Mouse (Mus musculus) CH12.LX (cell line): ENCODE measurements at regions not wholly inside any gene's neighbourhood (a gene's known extent, or its start where the extent isn't known, plus 50 kb on each side); places are given as distances from the start of the nearest gene placed in this dataset.

Experiments
- DNase-seq: peaks from one replicate; pipeline ENCODE4 v3.0.0-alpha.2; 2013; ENCODE audit errors: extremely low read depth
- H3K27ac ChIP-seq: 2 replicates; pipeline ENCODE4 v1.5.1; 2012; ENCODE audit warnings: low read depth, mild to moderate bottlenecking, control low read depth, moderate library complexity; ENCODE audit not compliant: insufficient read depth
- H3K27me3 ChIP-seq: replicated peaks from 2 replicates; pipeline ENCODE3; 2012; ENCODE audit warnings: inconsistent platforms
- H3K36me3 ChIP-seq, 2 experiments: replicated peaks in 1 of 2; 2 replicates each; pipeline versions ENCODE3 to v1.6.1; 2012; ENCODE audit warnings: inconsistent platforms in 1 of 2, low read length in 1 of 2, mild to moderate bottlenecking in 1 of 2, mixed read lengths in 1 of 2, moderate library complexity in 1 of 2; ENCODE audit not compliant: control insufficient read depth in 1 of 2, insufficient read depth in 1 of 2
- H3K4me1 ChIP-seq, 2 experiments: 2 replicates each; pipeline ENCODE4 v1.6.1; 2012; ENCODE audit warnings: inconsistent platforms in 1 of 2, moderate library complexity in 1 of 2; ENCODE audit not compliant: insufficient read depth in 2 of 2, control insufficient read depth in 1 of 2
- H3K4me2 ChIP-seq: 2 replicates; pipeline ENCODE4 v1.6.1; 2012; ENCODE audit warnings: low read depth, mild to moderate bottlenecking, control low read depth; ENCODE audit not compliant: poor library complexity, insufficient read depth, severe bottlenecking
- H3K4me3 ChIP-seq, 3 experiments: fragments of 150-350 bp in 1 of 3; sonication (generic) in 1 of 3; replicated peaks in 1 of 3; 2 replicates each; pipeline versions ENCODE3 to v1.5.1; 2011 to 2012; ENCODE audit warnings: low read depth in 2 of 3, low read length in 2 of 3, mild to moderate bottlenecking in 2 of 3, moderate library complexity in 2 of 3, control low read depth in 1 of 3, improper control_type of control experiment in 1 of 3, inconsistent platforms in 1 of 3, mixed read lengths in 1 of 3; ENCODE audit not compliant: poor library complexity in 1 of 3
- H3K79me2 ChIP-seq: replicated peaks from 2 replicates; pipeline ENCODE4 v1.6.1; 2012; ENCODE audit warnings: mild to moderate bottlenecking, moderate library complexity; ENCODE audit not compliant: control insufficient read depth, poor library complexity, insufficient read depth, severe bottlenecking; ENCODE audit errors: extremely low read depth
- H3K9ac ChIP-seq: 2 replicates; pipeline ENCODE4 v1.6.1; 2012; ENCODE audit warnings: low read depth, mild to moderate bottlenecking, control low read depth, moderate library complexity; ENCODE audit not compliant: insufficient read depth
- H3K9me3 ChIP-seq: replicated peaks from 2 replicates; pipeline ENCODE3; 2012; ENCODE audit warnings: low read length, inconsistent platforms, mixed read lengths
- BHLHE40 ChIP-seq: IDR thresholded peaks from 2 replicates; pipeline ENCODE4 v1.6.1; 2011; ENCODE audit warnings: mild to moderate bottlenecking, low read depth, low read length, improper control_type of control experiment
- CHD1 ChIP-seq: IDR thresholded peaks from 2 replicates; pipeline ENCODE4 v1.6.1; 2012; ENCODE audit warnings: low read depth, low read length, improper control_type of control experiment, inconsistent platforms
- ELF1 ChIP-seq: IDR thresholded peaks from 2 replicates; pipeline ENCODE4 v1.6.1; 2014; ENCODE audit warnings: low read depth, mild to moderate bottlenecking, inconsistent platforms, low read length, improper control_type of control experiment
- ETS1 ChIP-seq: conservative IDR thresholded peaks from 2 replicates; pipeline ENCODE4 v1.6.1; 2012; ENCODE audit warnings: low read depth, mild to moderate bottlenecking, inconsistent platforms, low read length, improper control_type of control experiment, moderate library complexity
- JUN ChIP-seq: IDR thresholded peaks from 2 replicates; pipeline ENCODE4 v1.6.1; 2011; ENCODE audit warnings: low read depth, mild to moderate bottlenecking, low read length, improper control_type of control experiment, moderate library complexity; ENCODE audit not compliant: insufficient read depth
- MAZ ChIP-seq: IDR thresholded peaks from 2 replicates; pipeline ENCODE4 v1.6.1; 2012; ENCODE audit warnings: low read depth, mild to moderate bottlenecking, inconsistent platforms, low read length, improper control_type of control experiment, moderate library complexity
- NELFE ChIP-seq: IDR thresholded peaks from 2 replicates; pipeline ENCODE4 v1.6.1; 2011; ENCODE audit warnings: low read depth, low read length, improper control_type of control experiment
- RAD21 ChIP-seq: IDR thresholded peaks from 2 replicates; pipeline ENCODE4 v1.6.1; 2011; ENCODE audit warnings: low read depth, mild to moderate bottlenecking, low read length, improper control_type of control experiment, moderate library complexity
- RCOR1 ChIP-seq: conservative IDR thresholded peaks from 2 replicates; pipeline ENCODE4 v1.6.1; 2012; ENCODE audit warnings: low read depth, mild to moderate bottlenecking, inconsistent platforms, low read length, improper control_type of control experiment
- SMC3 ChIP-seq: IDR thresholded peaks from 2 replicates; pipeline ENCODE4 v1.6.1; 2011; ENCODE audit warnings: low read depth, low read length, improper control_type of control experiment
- TCF12 ChIP-seq: IDR thresholded peaks from 2 replicates; pipeline ENCODE4 v1.6.1; 2014; ENCODE audit warnings: low read depth, mild to moderate bottlenecking, inconsistent platforms, low read length, improper control_type of control experiment
- UBTF ChIP-seq: IDR thresholded peaks from 2 replicates; pipeline ENCODE4 v1.6.1; 2012; ENCODE audit warnings: low read depth, mild to moderate bottlenecking, inconsistent platforms, low read length, improper control_type of control experiment, moderate library complexity
- USF1 ChIP-seq: IDR thresholded peaks from 2 replicates; pipeline ENCODE4 v1.6.1; 2014; ENCODE audit warnings: low read depth, mild to moderate bottlenecking, inconsistent platforms, low read length, improper control_type of control experiment
- ZNF384 ChIP-seq: IDR thresholded peaks from 2 replicates; pipeline ENCODE4 v1.6.1; 2012; ENCODE audit warnings: low read depth, low read length, improper control_type of control experiment, inconsistent platforms
- dilution Hi-C: fragments of 300-500 bp; cut with MboI; formaldehyde crosslinking; loops from 2 replicates; pipeline ENCODE4 v1.14.3; 2020; ENCODE audit warnings: low sequenced_read_pairs; ENCODE audit not compliant: extremely low pct_unique_long_range_greater_than_20kb, extremely low pct_ligation_motif_present
- in situ Hi-C: fragments of 300-500 bp; cut with MboI; formaldehyde crosslinking; loops from 3 replicates; pipeline ENCODE4 v1.14.3; 2019; ENCODE audit warnings: low sequenced_read_pairs, low pct_ligation_motif_present, low pct_unique_long_range_greater_than_20kb, mixed read lengths

- TF ChIP-seq RAD21 (no peak), BHLHE40 (no peak), RCOR1 (no peak), ETS1 (no peak), USF1 (no peak), SMC3 (no peak), JUN (no peak), UBTF (no peak), NELFE (no peak), MAZ (no peak)
- Histone ChIP-seq H3K27ac (no peak overlapping the region), H3K9ac (no peak overlapping the region), H3K9me3 (no peaks in the 10 kb centered on the region), H3K4me3 (no peak overlapping the region), H3K36me3 (no peaks in the 10 kb centered on the region), H3K79me2 (no peaks in the 10 kb centered on the region), H3K27me3 (no peaks in the 10 kb centered on the region), H3K4me2 (no peak overlapping the region), H3K4me1 (no peaks in the 10 kb centered on the region)
- dilution Hi-C loops (no loop called here), in situ Hi-C loops (no loop called here)
- DNase-seq, result no peak
Observed at GRCm38 (mm10) chr13:8112953-8113352, 89.7 kb upstream of the Adarb2 start.

- DNase-seq, result no peak
- H3K9ac ChIP-seq, result no peak overlapping the region
Observed at GRCm38 (mm10) chr13:8119013-8119412, 83.7 kb upstream of the Adarb2 start.

GRCm38 (mm10) chr13:8119986-8120385 lies 82.7 kb upstream of the Adarb2 start:
- H3K36me3 ChIP-seq, result no peaks in the 10 kb centered on the region
- TF ChIP-seq CHD1, result no peak
- no peak for TF ChIP-seq TCF12
- no peak for TF ChIP-seq NELFE
- no peaks in the 10 kb centered on the region for H3K9me3 ChIP-seq
- H3K79me2 ChIP-seq, result no peaks in the 10 kb centered on the region
- H3K4me2 ChIP-seq, result no peak overlapping the region
- no peak overlapping the region for H3K27ac ChIP-seq
- no peaks in the 10 kb centered on the region for H3K27me3 ChIP-seq
- H3K4me1 ChIP-seq, result no peaks in the 10 kb centered on the region
- in situ Hi-C loops, result no loop called here
- no peak for DNase-seq
- dilution Hi-C loops, result no loop called here
- no peak overlapping the region for H3K4me3 ChIP-seq
- no peak overlapping the region for H3K9ac ChIP-seq

More at GRCm38 (mm10) chr13:8119013-8119412, 83.7 kb upstream of the Adarb2 start:
- Histone ChIP-seq H3K36me3 (no peaks in the 10 kb centered on the region), H3K9me3 (no peaks in the 10 kb centered on the region), H3K27ac (no peak overlapping the region), H3K4me2 (no peak overlapping the region), H3K27me3 (no peaks in the 10 kb centered on the region), H3K4me3 (no peak overlapping the region), H3K79me2 (no peaks in the 10 kb centered on the region), H3K4me1 (no peaks in the 10 kb centered on the region)
- in situ Hi-C loops, result no loop called here
- dilution Hi-C loops, result no loop called here
- TF ChIP-seq ELF1 (no peak), ZNF384 (no peak)
